Mouse (Mus musculus) adrenal gland, adult 2 months (tissue): ENCODE measurements around the gene Acot9. TPM values are rescaled to one million over a fixed set of nuclear protein-coding genes. Genes with fewer than 3 reads are reported as not detected.

ENCODE experiments used
- DNase-seq: peaks from one replicate; pipeline ENCODE4 v3.0.0; 2021
- long read RNA-seq: library from polyadenylated mRNA; stranded (forward); transcript quantifications from one replicate; pipeline ENCODE4 v2.0.0, GENCODE M21; 2021
- polyA plus RNA-seq: library from polyadenylated mRNA; depleted of rRNA; stranded (reverse); fragments of >200 nt; gene quantifications from 2 replicates; pipeline ENCODE4 v1.2.3, GENCODE M21; 2012; rRNA removed
- total RNA-seq, 2 experiments: library from RNA; stranded (reverse); gene quantifications; 2 replicates each; pipeline ENCODE4 v1.2.3; 2021

Acot9 gene
- total RNA-seq (10 to 100 TPM; 46.5 to 68.6 TPM), polyA plus RNA-seq (8.8 and 10.3 TPM in 2 replicates)
- long read RNA-seq, transcript Acot9-201 (15 exons, 1,752 nt) = major isoform, 63 of 69 reads
- long read RNA-seq, partial matches to known transcripts = 3 of 69 reads
- long read RNA-seq, other reads (novel, unspliced or antisense) = 3 of 69 reads

DNA sequence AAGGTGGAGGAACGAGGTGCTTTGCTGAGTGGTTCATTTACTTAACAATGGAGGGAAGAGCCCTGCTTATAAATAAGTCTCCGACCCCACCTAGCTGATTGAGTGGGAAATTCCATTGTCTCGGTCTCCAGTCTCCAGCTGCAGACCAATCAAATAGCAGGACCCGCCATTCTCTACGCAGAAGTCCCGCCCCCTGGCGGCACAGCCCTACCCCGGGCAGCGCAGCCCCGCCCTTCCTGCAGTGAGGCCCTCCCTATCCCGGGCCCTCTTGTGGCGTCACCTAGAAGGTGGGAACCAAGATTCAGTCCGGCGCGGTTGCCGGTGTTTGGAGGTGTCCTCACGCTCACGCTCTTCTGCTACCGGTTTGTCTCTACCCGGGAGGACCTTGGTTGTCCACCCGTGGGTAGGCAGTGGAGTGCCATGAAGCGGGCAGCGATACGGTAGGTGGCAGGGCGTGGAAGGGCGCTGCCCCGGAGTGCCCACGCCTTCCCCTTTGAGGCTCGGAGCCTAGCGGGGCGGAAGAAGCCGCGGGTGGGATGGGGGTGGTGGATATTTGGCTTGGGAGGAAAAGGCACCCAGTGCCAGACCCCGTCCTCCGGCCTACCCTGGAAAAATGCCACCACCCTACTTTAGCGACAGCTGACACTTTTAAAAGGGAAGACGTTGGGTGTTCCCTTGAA is at the start of gene Acot9:
Gene Acot9 (plus strand): TSS at position 209 of the 680 bp plus-strand sequence.
- DNase-seq = peak; percentile 93

DNA sequence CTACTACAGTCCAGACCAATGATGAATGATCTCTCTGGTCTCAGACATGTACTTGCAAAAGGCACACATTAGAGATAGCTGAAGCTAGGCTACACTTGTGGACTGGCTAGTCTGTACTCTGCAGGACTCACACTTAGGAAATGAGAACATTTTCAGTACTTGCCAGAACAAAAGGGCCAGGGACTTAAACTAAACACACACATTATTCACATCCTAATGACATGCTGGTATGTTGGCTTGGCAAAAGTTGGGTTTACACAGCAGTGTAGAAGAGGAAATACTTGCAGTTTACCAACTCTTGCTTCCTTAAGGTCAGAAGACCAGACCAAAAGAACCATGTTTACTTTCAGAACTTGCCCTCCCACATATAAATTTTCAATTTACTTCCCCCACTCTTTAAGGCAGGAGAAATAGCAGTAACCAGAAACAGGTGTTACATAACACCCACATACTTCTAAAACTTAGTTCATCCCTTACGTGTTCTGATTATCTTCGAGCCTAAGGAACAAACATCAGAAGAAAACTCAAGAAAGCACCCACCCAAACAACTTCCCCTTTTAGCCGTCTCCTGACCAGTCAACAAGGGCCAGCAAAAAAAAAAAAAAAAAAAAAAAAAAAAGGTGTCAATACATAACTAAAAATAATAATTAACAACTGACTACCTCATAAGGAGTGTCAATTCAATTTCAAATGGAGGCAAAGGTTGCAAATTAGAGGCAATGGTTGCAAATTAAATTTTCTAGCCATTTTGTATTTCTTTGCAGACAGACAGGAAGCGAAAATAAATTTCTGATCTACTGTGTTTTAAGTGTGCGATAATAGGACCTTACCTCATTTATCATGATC is 47.7 kb upstream of the Acot9 start:
- no peak for DNase-seq

DNA sequence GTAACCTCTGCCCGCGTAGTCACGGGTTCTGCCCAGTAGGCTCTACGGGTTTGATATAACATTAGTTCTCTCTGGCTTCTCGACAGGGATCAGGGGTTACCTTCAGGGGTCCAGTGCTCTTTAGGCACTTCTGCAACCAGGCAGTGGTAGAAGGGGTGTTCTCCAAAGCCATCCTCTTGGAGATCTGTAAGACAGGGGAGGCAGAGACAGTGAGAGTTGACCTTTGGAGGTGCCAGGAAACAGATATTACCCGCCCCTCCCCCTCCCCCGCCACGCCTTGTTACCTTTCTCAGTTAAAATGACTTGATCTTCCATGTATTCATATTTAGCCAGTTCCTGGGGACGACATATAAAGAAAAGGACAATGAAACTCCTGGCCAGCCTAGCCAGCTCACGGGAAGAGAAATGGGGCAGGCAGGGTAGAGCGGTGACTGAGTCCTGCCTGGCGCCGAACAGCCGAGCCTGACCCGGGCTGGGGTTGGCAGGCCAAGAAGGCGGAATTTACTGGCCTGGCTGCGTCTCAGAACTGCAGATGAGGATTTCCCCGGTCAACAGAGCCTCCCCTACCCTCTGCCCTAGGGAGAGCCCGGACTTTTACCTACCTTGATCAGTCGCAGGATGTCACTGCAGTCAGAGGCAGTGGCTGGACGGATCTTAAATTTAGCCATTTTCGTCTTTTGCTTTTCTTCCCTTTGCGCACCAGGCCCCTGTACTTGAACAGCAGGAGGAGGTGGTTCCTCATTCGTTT is 46.6 kb upstream of the Acot9 start:
- DNase-seq = peak; percentile 50

DNA sequence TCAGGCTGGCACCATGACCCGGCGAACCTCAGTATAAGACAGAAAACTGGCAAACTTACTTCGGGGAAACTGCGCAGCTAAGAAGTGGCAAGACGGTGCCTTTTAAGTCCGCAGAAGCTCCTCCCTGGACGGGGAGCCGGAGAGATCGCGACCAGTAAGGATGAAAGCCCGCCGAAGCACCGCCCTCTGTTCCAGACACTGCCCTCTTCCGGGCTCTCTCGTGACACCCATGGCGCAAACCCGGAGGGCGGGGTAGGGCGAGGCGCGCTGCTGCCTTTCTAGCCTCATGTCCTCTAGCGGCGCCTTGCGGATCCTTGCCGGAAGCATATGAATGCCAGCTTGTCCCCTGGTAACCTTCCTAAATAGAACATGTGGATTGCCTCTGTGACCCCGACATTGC is 46.0 kb upstream of the Acot9 start, which contains the start of gene Sat1:
Gene Sat1 (minus strand): TSS at position 179 of the 400 bp plus-strand sequence.
- DNase-seq = peak; percentile 96

DNA sequence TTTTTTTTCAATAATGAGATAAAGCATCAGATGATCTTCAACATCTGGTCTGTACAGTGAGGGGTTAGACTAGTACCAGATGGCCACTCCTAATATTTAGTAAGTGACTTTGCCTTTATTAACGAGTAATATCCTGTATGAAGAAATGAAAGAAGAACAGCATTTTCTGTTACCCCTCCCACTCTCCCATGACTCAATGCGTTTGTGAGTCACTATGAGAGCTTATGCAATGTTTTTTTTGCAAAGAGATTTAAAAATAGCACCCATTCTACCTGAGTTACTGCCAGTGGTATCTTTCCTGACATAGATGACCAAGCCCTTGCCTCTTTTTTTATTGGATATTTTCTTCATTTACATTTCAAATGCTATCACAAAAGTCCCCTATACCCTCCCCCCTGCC is 44.0 kb upstream of the Acot9 start:
- DNase-seq = peak; percentile 34

- no peak for DNase-seq
Measured at GRCm38 (mm10) chrX:155256856-155257255, 5.4 kb upstream of the Acot9 start.

- no peak for DNase-seq
Measured at GRCm38 (mm10) chrX:155262915-155263252, 641 bp downstream of the Acot9 start.

- DNase-seq = no peak
Measured at GRCm38 (mm10) chrX:155278483-155278882, 16.2 kb downstream of the Acot9 start.

- DNase-seq = no peak
Measured at GRCm38 (mm10) chrX:155280427-155281044, 18.3 kb downstream of the Acot9 start.

- DNase-seq = no peak
Measured at GRCm38 (mm10) chrX:155306390-155306789, 44.1 kb downstream of the Acot9 start.

DNA sequence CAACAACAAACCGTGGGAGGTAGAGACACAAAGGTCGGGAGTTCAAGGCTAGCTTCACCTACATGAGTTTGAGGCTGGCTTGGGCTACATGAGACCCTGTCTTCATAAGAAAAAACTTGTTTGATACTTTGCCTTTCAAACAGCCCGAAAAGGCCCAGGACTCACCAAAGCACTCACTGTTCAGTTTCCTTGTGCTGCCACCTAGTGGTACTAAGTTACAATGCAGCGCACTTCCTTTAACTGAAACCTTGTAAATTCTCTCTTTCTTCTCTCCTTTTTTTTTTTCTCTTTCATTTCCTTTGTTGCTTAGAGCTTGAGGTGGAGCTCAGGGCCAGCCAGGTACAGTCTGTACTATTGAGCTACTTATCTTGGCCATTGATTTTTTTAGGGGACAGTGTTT is 55.8 kb downstream of the Acot9 start:
- no peak for DNase-seq

DNA sequence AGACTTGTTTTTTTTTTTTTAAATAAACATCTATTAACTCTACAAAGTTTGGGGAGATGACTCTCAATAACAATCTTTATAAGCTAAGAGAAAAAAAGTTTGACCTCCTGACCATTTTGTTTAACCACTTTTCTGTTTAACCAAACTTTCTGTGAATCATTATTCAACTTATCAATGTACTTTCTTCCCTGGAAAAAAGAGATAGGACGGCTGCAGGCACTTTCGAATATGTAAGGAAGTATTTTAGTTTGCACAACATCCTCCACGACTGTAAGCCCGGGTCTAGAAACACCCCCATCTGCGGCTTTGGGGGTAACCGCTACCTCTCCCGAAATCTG is 75.3 kb downstream of the Acot9 start:
- no peak for DNase-seq

DNA sequence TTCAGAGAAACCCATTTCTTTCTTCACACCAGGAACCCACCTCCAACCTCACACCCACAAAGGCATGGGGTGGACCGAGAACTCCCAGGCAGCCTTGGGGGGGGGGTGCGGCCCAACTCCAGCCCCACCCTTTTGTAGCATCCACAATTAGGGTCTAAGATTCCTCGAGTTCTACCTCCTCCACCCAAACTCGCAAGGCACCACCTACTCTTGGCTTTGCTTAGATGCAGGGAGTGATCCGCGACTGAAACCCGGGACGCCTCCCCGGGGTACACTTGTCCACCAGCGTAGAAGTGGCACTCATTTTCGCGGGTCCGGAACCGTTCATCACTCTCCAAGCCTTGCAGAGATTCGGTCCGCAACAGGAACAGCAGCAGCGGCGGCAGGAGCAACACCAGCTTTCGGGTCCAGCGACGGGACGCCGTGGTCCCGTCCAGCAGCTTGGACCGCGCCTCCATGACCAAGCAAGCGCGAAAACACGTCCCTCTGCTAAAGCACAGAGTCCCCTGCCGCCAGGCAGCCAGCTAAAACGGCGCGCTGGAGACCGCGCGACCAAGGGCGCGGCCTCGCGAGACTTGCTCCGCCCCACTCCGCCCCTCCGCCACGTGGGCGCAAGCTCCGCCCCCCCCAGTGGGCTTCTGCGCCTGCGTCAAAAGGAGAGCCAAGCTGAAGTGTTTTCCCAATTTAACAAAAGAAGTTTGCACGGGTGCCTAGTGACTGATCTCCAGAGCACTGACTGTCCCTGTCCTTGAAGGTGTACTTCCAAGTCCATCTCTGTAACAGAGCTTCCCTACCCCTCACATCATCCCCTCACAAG is 75.9 kb downstream of the Acot9 start:
- DNase-seq = peak; percentile 83

DNA sequence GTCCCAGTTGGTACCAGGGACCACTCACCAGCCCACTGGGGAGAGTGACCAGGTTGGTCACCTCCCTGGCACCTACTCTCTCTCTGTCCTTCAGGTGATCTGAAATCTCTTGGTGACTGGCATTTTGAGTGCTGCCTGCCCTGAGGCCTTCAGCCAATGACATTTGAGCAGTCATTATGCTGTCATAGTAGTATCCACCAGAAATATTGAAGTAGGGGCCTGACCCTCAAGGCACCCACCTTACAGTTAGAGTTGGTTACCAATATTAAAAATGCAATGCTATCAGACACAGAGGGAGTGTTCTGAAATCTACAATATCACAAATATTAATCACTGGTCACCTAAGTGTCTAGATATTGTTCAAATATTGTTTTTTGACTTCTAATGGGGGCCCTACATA is 78.4 kb downstream of the Acot9 start, which contains the start of gene Prdx4:
Gene Prdx4 (minus strand): TSS at position 101 of the 400 bp plus-strand sequence.
- DNase-seq = no peak

DNA sequence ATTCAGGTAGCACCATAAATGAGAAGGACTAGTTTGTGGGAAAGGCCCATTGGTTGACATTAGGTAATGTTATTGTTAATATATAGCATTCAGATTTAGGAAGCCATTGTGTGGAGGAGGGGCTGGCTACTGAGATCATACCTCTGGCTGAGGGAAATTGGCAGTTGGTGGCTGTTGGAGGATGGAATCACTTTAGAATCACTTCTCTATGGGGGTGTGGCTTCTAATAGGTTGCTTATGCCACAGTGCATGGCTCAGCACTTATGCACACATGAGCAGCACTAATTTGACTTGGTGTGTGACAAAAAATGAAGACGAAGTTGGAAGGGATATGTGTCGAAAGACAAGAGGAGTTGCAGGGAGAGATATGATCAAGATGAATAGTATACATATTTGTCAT is 84.0 kb downstream of the Acot9 start:
- DNase-seq = no peak

Other genes with a start within 250 kb of the Acot9 start
- not detected for gene Magea5, start 199.3 kb upstream of the Acot9 start, total RNA-seq
- gene Magea5, start 199.3 kb upstream of the Acot9 start, polyA plus RNA-seq = not detected in 2 replicates
- gene Magea1, start 172.7 kb upstream of the Acot9 start, total RNA-seq = not detected
- not detected in 2 replicates for gene Magea1, start 172.7 kb upstream of the Acot9 start, polyA plus RNA-seq
- gene Magea2, start 168.8 kb upstream of the Acot9 start, total RNA-seq = not detected
- not detected in 2 replicates for gene Magea2, start 168.8 kb upstream of the Acot9 start, polyA plus RNA-seq
- gene Cldn34b2, start 134.0 kb upstream of the Acot9 start, total RNA-seq = not detected
- gene Cldn34b2, start 134.0 kb upstream of the Acot9 start, polyA plus RNA-seq = not detected in 2 replicates
- gene Sat1, start 46.0 kb upstream of the Acot9 start, total RNA-seq = 100 to 1,000 TPM; 103 to 117 TPM
- 8.5 and 9.5 TPM in 2 replicates for gene Sat1, start 46.0 kb upstream of the Acot9 start, polyA plus RNA-seq
- 10 to 100 TPM; 22.9 to 28.2 TPM for gene Prdx4, start 78.3 kb downstream of the Acot9 start, total RNA-seq
- 26.9 and 28.3 TPM in 2 replicates for gene Prdx4, start 78.3 kb downstream of the Acot9 start, polyA plus RNA-seq